Mouse (Mus musculus) CH12.LX (cell line): ENCODE measurements at regions not wholly inside any gene's neighbourhood (a gene's known extent, or its start where the extent isn't known, plus 50 kb on each side); places are given as distances from the start of the nearest gene placed in this dataset.

Experiments used
- DNase-seq: peaks from one replicate; pipeline ENCODE4 v3.0.0-alpha.2; 2013; ENCODE audit errors: extremely low read depth
- H3K27ac ChIP-seq: 2 replicates; pipeline ENCODE4 v1.5.1; 2012; ENCODE audit warnings: low read depth, mild to moderate bottlenecking, control low read depth, moderate library complexity; ENCODE audit not compliant: insufficient read depth
- H3K27me3 ChIP-seq: replicated peaks from 2 replicates; pipeline ENCODE3; 2012; ENCODE audit warnings: inconsistent platforms
- H3K36me3 ChIP-seq, 2 experiments: replicated peaks in 1 of 2; 2 replicates each; pipeline versions ENCODE3 to v1.6.1; 2012; ENCODE audit warnings: inconsistent platforms in 1 of 2, low read length in 1 of 2, mild to moderate bottlenecking in 1 of 2, mixed read lengths in 1 of 2, moderate library complexity in 1 of 2; ENCODE audit not compliant: control insufficient read depth in 1 of 2, insufficient read depth in 1 of 2
- H3K4me1 ChIP-seq, 2 experiments: 2 replicates each; pipeline ENCODE4 v1.6.1; 2012; ENCODE audit warnings: inconsistent platforms in 1 of 2, moderate library complexity in 1 of 2; ENCODE audit not compliant: insufficient read depth in 2 of 2, control insufficient read depth in 1 of 2
- H3K4me2 ChIP-seq: 2 replicates; pipeline ENCODE4 v1.6.1; 2012; ENCODE audit warnings: low read depth, mild to moderate bottlenecking, control low read depth; ENCODE audit not compliant: poor library complexity, insufficient read depth, severe bottlenecking
- H3K4me3 ChIP-seq, 3 experiments: fragments of 150-350 bp in 1 of 3; sonication (generic) in 1 of 3; replicated peaks in 1 of 3; 2 replicates each; pipeline versions ENCODE3 to v1.5.1; 2011 to 2012; ENCODE audit warnings: low read depth in 2 of 3, low read length in 2 of 3, mild to moderate bottlenecking in 2 of 3, moderate library complexity in 2 of 3, control low read depth in 1 of 3, improper control_type of control experiment in 1 of 3, inconsistent platforms in 1 of 3, mixed read lengths in 1 of 3; ENCODE audit not compliant: poor library complexity in 1 of 3
- H3K79me2 ChIP-seq: replicated peaks from 2 replicates; pipeline ENCODE4 v1.6.1; 2012; ENCODE audit warnings: mild to moderate bottlenecking, moderate library complexity; ENCODE audit not compliant: control insufficient read depth, poor library complexity, insufficient read depth, severe bottlenecking; ENCODE audit errors: extremely low read depth
- H3K9ac ChIP-seq: 2 replicates; pipeline ENCODE4 v1.6.1; 2012; ENCODE audit warnings: low read depth, mild to moderate bottlenecking, control low read depth, moderate library complexity; ENCODE audit not compliant: insufficient read depth
- H3K9me3 ChIP-seq: replicated peaks from 2 replicates; pipeline ENCODE3; 2012; ENCODE audit warnings: low read length, inconsistent platforms, mixed read lengths
- BHLHE40 ChIP-seq: IDR thresholded peaks from 2 replicates; pipeline ENCODE4 v1.6.1; 2011; ENCODE audit warnings: mild to moderate bottlenecking, low read depth, low read length, improper control_type of control experiment
- CHD1 ChIP-seq: IDR thresholded peaks from 2 replicates; pipeline ENCODE4 v1.6.1; 2012; ENCODE audit warnings: low read depth, low read length, improper control_type of control experiment, inconsistent platforms
- CHD2 ChIP-seq: IDR thresholded peaks from 2 replicates; pipeline ENCODE4 v1.6.1; 2011; ENCODE audit warnings: low read length, improper control_type of control experiment
- E2F4 ChIP-seq: IDR thresholded peaks from 2 replicates; pipeline ENCODE4 v1.6.1; 2011; ENCODE audit warnings: low read depth, low read length, improper control_type of control experiment; ENCODE audit not compliant: insufficient replicate concordance
- ELF1 ChIP-seq: IDR thresholded peaks from 2 replicates; pipeline ENCODE4 v1.6.1; 2014; ENCODE audit warnings: low read depth, mild to moderate bottlenecking, inconsistent platforms, low read length, improper control_type of control experiment
- ETS1 ChIP-seq: conservative IDR thresholded peaks from 2 replicates; pipeline ENCODE4 v1.6.1; 2012; ENCODE audit warnings: low read depth, mild to moderate bottlenecking, inconsistent platforms, low read length, improper control_type of control experiment, moderate library complexity
- HCFC1 ChIP-seq: IDR thresholded peaks from 2 replicates; pipeline ENCODE4 v1.6.1; 2012; ENCODE audit warnings: low read depth, mild to moderate bottlenecking, inconsistent platforms, low read length, improper control_type of control experiment
- IRF4 ChIP-seq: IDR thresholded peaks from 2 replicates; pipeline ENCODE4 v1.6.1; 2014; ENCODE audit warnings: low read depth, mild to moderate bottlenecking, inconsistent platforms, low read length, improper control_type of control experiment
- JUN ChIP-seq: IDR thresholded peaks from 2 replicates; pipeline ENCODE4 v1.6.1; 2011; ENCODE audit warnings: low read depth, mild to moderate bottlenecking, low read length, improper control_type of control experiment, moderate library complexity; ENCODE audit not compliant: insufficient read depth
- JUND ChIP-seq: conservative IDR thresholded peaks from 2 replicates; pipeline ENCODE4 v1.6.1; 2011; ENCODE audit warnings: low read depth, low read length, improper control_type of control experiment
- KAT2A ChIP-seq: IDR thresholded peaks from 2 replicates; pipeline ENCODE4 v1.6.1; 2012; ENCODE audit warnings: low read length, improper control_type of control experiment, inconsistent platforms; ENCODE audit not compliant: insufficient replicate concordance
- MAFK ChIP-seq: IDR thresholded peaks from 2 replicates; pipeline ENCODE4 v1.6.1; 2011; ENCODE audit warnings: low read length, improper control_type of control experiment; ENCODE audit not compliant: insufficient replicate concordance
- MAX ChIP-seq: IDR thresholded peaks from 2 replicates; pipeline ENCODE4 v1.6.1; 2011; ENCODE audit warnings: low read length, improper control_type of control experiment
- MAZ ChIP-seq: IDR thresholded peaks from 2 replicates; pipeline ENCODE4 v1.6.1; 2012; ENCODE audit warnings: low read depth, mild to moderate bottlenecking, inconsistent platforms, low read length, improper control_type of control experiment, moderate library complexity
- MEF2A ChIP-seq: IDR thresholded peaks from 2 replicates; pipeline ENCODE4 v1.6.1; 2014; ENCODE audit warnings: low read depth, mild to moderate bottlenecking, inconsistent platforms, low read length, improper control_type of control experiment, borderline replicate concordance
- MXI1 ChIP-seq: IDR thresholded peaks from 2 replicates; pipeline ENCODE4 v1.6.1; 2011; ENCODE audit warnings: mild to moderate bottlenecking, low read depth, low read length, improper control_type of control experiment
- MYC ChIP-seq: IDR thresholded peaks from 2 replicates; pipeline ENCODE4 v1.6.1; 2011; ENCODE audit warnings: low read depth, mild to moderate bottlenecking, improper control_type of control experiment, low read length
- NELFE ChIP-seq: IDR thresholded peaks from 2 replicates; pipeline ENCODE4 v1.6.1; 2011; ENCODE audit warnings: low read depth, low read length, improper control_type of control experiment
- NRF1 ChIP-seq: IDR thresholded peaks from 2 replicates; pipeline ENCODE4 v1.6.1; 2014; ENCODE audit warnings: low read depth, mild to moderate bottlenecking, inconsistent platforms, low read length, improper control_type of control experiment, moderate library complexity
- PAX5 ChIP-seq: IDR thresholded peaks from 2 replicates; pipeline ENCODE4 v1.6.1; 2012; ENCODE audit warnings: low read length, inconsistent platforms, mixed read lengths
- POLR2A ChIP-seq: IDR thresholded peaks from 2 replicates; pipeline ENCODE4 v1.6.1; 2011; ENCODE audit warnings: low read depth, mild to moderate bottlenecking, improper control_type of control experiment, low read length
- POLR2AphosphoS2 ChIP-seq: IDR thresholded peaks from 2 replicates; pipeline ENCODE4 v1.6.1; 2011; ENCODE audit warnings: low read depth, low read length, improper control_type of control experiment
- RAD21 ChIP-seq: IDR thresholded peaks from 2 replicates; pipeline ENCODE4 v1.6.1; 2011; ENCODE audit warnings: low read depth, mild to moderate bottlenecking, low read length, improper control_type of control experiment, moderate library complexity
- SIN3A ChIP-seq: IDR thresholded peaks from 2 replicates; pipeline ENCODE4 v1.6.1; 2012; ENCODE audit warnings: low read length, improper control_type of control experiment, inconsistent platforms
- SMC3 ChIP-seq: IDR thresholded peaks from 2 replicates; pipeline ENCODE4 v1.6.1; 2011; ENCODE audit warnings: low read depth, low read length, improper control_type of control experiment
- TCF12 ChIP-seq: IDR thresholded peaks from 2 replicates; pipeline ENCODE4 v1.6.1; 2014; ENCODE audit warnings: low read depth, mild to moderate bottlenecking, inconsistent platforms, low read length, improper control_type of control experiment
- USF1 ChIP-seq: IDR thresholded peaks from 2 replicates; pipeline ENCODE4 v1.6.1; 2014; ENCODE audit warnings: low read depth, mild to moderate bottlenecking, inconsistent platforms, low read length, improper control_type of control experiment
- USF2 ChIP-seq: conservative IDR thresholded peaks from 2 replicates; pipeline ENCODE4 v1.6.1; 2011; ENCODE audit warnings: low read depth, low read length, improper control_type of control experiment
- ZC3H11A ChIP-seq: IDR thresholded peaks from 2 replicates; pipeline ENCODE4 v1.6.1; 2012; ENCODE audit warnings: low read depth, mild to moderate bottlenecking, inconsistent platforms, low read length, improper control_type of control experiment
- ZKSCAN1 ChIP-seq: IDR thresholded peaks from 2 replicates; pipeline ENCODE4 v1.6.1; 2012; ENCODE audit warnings: low read depth, inconsistent platforms, low read length, improper control_type of control experiment, borderline replicate concordance
- ZMIZ1 ChIP-seq: IDR thresholded peaks from 2 replicates; pipeline ENCODE4 v1.6.1; 2012; ENCODE audit warnings: low read depth, mild to moderate bottlenecking, inconsistent platforms, low read length, improper control_type of control experiment
- ZNF384 ChIP-seq: IDR thresholded peaks from 2 replicates; pipeline ENCODE4 v1.6.1; 2012; ENCODE audit warnings: low read depth, low read length, improper control_type of control experiment, inconsistent platforms
- dilution Hi-C: fragments of 300-500 bp; cut with MboI; formaldehyde crosslinking; loops from 2 replicates; pipeline ENCODE4 v1.14.3; 2020; ENCODE audit warnings: low sequenced_read_pairs; ENCODE audit not compliant: extremely low pct_unique_long_range_greater_than_20kb, extremely low pct_ligation_motif_present
- in situ Hi-C: fragments of 300-500 bp; cut with MboI; formaldehyde crosslinking; loops from 3 replicates; pipeline ENCODE4 v1.14.3; 2019; ENCODE audit warnings: low sequenced_read_pairs, low pct_ligation_motif_present, low pct_unique_long_range_greater_than_20kb, mixed read lengths

DNA sequence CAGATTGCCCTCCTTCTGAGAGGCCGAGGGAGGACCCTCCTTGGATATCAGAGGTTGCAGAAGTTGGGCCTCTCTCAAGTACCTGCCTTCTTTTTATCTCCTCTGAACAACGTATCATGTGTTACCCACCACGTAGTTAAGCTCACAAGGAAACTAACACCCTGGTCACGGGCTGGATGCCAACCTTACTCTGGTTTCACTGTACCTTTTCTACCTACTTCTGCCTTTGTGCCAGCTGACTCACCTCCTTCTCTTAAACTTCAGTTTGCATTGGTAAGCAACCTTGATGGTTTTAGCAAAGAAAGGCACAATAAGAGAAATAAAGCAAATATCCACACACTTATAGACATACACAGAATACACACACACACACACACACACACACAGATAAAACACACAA is 111.7 kb upstream of the Mtpn start:
- Histone ChIP-seq H3K9ac (no peak overlapping the region), H3K79me2 (no peaks in the 10 kb centered on the region), H3K27ac (no peak overlapping the region), H3K4me3 (no peak overlapping the region), H3K4me1 (no peaks in the 10 kb centered on the region), H3K9me3 (no peaks in the 10 kb centered on the region), H3K27me3 (no peaks in the 10 kb centered on the region), H3K36me3 (no peaks in the 10 kb centered on the region), H3K4me2 (no peak overlapping the region)
- in situ Hi-C loops: no loop called here
- dilution Hi-C loops: no loop called here
- no peak for DNase-seq
- TF ChIP-seq MAX (no peak), SMC3 (no peak), ETS1 (no peak), NELFE (no peak), USF1 (no peak), ZKSCAN1 (no peak), MYC (no peak), MAFK (no peak), ZC3H11A (no peak), BHLHE40 (no peak), NRF1 (no peak), RAD21 (no peak), MXI1 (no peak), POLR2AphosphoS2 (no peak), TCF12 (no peak)

GRCm38 (mm10) chr6:35645210-35645609 is 105.5 kb upstream of the Mtpn start:
- peak overlapping the region; percentile 15; the same call in 1 of the 2 replicates for H3K4me2 ChIP-seq
- peak; percentile 54 for DNase-seq
- no peak overlapping the region for H3K4me3 ChIP-seq
- dilution Hi-C loops: no loop called here
- H3K9me3 ChIP-seq: no peaks in the 10 kb centered on the region
- no peaks in the 10 kb centered on the region for H3K36me3 ChIP-seq
- in situ Hi-C loops: no loop called here
- no peaks in the 10 kb centered on the region for H3K27me3 ChIP-seq
- H3K79me2 ChIP-seq: no peaks in the 10 kb centered on the region
- no peak overlapping the region for H3K27ac ChIP-seq
- peaks cover 2 to 14% of the 10 kb centered on the region in 2 experiments; a peak in 2 of 4 replicates for H3K4me1 ChIP-seq
- H3K9ac ChIP-seq: no peak overlapping the region
- TF ChIP-seq IRF4 (peak; percentile 93), PAX5 (no peak), MAX (peak; percentile 45; the same call in 1 of the 2 replicates), CHD1 (no peak), HCFC1 (no peak), ETS1 (peak; percentile 29; the same call in 1 of the 2 replicates), MYC (peak; percentile 83), USF2 (no peak), JUND (0 out of 2 replicates have a peak, but pooled peaks have one; percentile 58), ZMIZ1 (no peak), BHLHE40 (0 out of 2 replicates have a peak, but pooled peaks have one; percentile 30), ZKSCAN1 (no peak), USF1 (no peak), NRF1 (0 out of 2 replicates have a peak, but pooled peaks have one; percentile 18), JUN (peak; percentile 62), ZNF384 (no peak), ELF1 (no peak), POLR2AphosphoS2 (no peak), POLR2A (no peak), KAT2A (no peak), SIN3A (no peak), CHD2 (no peak), RAD21 (no peak), MAZ (no peak), SMC3 (no peak), NELFE (no peak), MEF2A (peak; percentile 90), TCF12 (no peak), E2F4 (no peak)
